Mouse (Mus musculus): Measurements from ENCODE around the gene Fbxw11.

DNA sequence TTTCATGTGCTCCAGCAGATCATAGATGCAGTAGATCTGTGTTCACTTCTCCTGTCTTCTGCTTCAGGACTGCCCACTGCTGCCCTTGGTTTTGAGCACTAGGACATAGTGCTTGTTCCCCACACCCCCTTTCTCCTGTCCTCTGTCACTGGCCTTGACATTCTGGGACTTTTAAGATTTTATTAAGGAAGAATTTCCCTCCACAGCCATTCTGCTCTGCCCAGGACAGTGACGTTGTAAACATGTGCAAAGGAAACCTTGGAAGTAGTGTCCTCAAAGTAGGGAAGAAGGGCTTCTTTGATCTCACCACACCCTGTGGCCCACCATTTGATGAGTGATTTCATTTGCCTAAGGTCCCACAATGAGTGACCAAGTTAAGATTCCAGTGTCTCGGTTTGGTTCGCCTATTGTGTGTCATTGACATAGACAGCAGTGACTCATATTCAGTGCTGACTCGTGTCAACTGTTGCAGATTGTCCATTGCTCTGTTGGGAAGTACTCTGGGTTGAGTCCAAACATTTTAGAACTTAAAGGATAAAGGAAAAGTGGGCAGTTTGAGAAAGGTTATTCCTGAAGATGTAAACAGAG, 64.0 kb downstream of the Fbxw11 start:
- TF ChIP-seq CTCF (IDR thresholded peaks at IDR 0.05; ENCODE audit: borderline replicate concordance, control insufficient read depth, extremely low read depth, insufficient read depth, low read length, poor library complexity), result no peak
- no peak for TF ChIP-seq POLR2A (IDR thresholded peaks at IDR 0.05; ENCODE audit: control insufficient read depth, extremely low read depth, insufficient read depth, low read length, poor library complexity)

Data from thymus, adult 2 months (tissue).